Mouse (Mus musculus) cerebellum, postnatal 36 days (tissue): ENCODE measurements around the gene Fam160b1.

ENCODE experiments used
- DNase-seq, 2 experiments: peaks; one replicate each; pipeline ENCODE4 v3.0.0; 2021 to 2022; ENCODE audit warnings: mixed read lengths in 2 of 2

The Fam160b1 gene

DNA sequence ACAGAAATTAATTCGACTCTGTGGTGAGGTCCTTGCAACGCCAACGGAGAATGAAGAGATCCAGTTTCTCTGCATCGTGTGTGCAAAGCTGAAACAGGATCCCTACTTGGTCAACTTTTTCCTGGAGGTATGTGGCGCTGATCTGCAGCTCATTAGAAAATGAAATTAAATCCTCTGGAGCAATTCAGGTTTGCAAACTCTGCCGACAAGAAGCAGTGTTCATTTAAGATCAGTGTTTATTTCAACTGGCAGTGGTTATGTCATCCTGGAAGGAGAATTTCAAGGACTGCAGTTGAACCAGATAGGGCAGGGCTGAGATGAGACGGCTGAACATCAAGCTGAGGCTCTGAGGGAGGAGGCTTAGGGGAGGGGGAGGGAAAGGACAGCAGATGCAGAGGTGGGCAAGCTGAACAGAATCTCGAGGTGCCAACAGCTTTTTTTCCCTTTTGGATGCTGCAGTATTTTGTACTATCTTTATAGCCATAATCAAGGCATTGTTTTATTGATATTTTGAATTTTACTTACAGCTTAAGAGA lies 12.9 kb downstream of the Fam160b1 start:
- DNase-seq, result no peak

DNA sequence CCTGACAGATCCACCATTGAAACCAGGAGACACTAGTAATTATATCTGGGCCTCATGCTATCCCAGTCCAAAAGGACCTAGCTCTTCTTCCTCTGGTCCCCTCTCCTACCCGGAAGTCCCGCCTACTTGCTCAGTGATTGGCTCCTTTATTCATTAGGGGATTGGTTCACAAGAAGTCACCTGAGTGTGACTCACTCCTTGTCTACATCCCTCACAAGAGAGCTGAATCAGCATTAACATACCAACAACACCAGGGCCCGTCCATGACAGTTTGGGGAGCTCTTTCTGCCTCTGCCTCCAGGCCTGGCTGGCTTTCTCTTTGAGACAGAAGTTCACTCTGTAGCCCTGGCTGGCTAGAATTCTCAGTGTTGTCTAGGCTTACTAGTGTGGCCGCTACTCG lies 14.7 kb downstream of the Fam160b1 start:
- no peak for DNase-seq

DNA sequence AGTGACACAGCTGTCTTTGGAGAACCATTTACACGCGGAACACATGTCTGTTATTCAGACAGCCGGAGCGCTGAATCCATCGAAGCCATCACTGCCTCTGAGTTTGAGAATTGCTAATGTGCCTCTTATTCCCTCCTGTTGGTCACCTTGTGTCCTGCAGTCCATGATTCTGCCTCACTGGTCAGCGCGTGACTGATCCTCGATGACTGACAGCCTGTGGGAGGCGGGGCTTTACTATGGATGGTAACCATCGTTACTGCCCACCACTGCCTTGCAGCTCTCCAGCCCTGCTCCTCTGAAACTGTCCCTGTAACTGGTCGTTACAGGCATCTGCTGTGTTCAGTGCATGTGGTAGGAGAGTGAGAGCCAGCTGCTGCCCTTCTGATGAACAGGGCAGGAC lies 15.3 kb downstream of the Fam160b1 start:
- no peak for DNase-seq

DNA sequence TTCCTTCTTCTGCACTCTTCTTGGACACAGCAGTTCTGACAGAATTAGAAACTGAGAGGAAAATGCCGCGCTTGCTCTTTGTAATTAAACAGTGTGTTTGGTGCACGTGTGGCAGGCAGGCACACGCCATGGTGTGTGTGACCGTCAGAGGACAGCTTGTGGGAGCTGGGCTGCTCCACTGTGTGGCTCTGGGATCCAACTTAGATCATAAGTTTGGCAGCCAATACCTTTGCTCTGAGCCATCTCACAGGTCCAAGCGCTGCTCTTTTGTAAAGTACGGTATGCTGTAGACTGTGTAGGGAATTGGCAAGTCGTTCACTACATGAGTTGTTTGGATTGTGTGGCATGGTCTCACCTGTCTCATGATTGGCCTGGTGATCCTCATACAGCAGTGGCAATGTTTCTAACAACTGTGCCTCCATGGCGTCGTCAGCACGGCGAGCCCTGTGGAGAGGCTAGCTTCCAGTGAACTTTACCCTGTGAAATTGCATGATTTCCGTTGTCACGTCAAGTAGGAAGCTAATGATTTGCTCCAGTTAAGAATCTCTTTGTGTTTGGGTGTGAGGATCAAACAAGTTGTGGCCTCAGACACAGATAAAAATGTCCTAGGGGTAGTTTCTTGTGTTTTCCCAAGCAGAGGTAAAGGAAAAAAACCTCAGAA lies 16.7 kb downstream of the Fam160b1 start:
- no peak for DNase-seq

GRCm38 (mm10) chr19:57386176-57386693 lies 25.8 kb downstream of the Fam160b1 start:
- no peak for DNase-seq

DNA sequence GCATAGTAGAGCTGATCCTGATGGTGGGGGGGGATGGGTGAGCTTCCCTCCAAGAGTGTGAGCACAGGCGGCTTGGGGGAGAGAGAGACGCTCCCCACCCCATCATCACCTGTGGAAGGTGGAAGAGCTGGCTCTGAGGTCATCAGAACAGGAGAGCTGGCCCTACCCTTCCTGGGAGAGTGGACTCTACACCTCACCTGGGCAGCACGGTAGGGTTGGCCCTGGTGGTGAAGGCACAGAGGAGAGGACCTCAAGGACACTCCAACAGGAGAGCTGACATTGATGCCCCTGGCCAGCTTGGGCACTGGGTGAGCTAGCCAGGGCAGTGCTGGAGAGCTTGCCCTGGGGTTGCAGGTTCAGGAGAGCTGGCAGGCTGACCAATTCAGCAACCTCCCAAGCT lies 31.1 kb downstream of the Fam160b1 start:
- DNase-seq, result no peak

DNA sequence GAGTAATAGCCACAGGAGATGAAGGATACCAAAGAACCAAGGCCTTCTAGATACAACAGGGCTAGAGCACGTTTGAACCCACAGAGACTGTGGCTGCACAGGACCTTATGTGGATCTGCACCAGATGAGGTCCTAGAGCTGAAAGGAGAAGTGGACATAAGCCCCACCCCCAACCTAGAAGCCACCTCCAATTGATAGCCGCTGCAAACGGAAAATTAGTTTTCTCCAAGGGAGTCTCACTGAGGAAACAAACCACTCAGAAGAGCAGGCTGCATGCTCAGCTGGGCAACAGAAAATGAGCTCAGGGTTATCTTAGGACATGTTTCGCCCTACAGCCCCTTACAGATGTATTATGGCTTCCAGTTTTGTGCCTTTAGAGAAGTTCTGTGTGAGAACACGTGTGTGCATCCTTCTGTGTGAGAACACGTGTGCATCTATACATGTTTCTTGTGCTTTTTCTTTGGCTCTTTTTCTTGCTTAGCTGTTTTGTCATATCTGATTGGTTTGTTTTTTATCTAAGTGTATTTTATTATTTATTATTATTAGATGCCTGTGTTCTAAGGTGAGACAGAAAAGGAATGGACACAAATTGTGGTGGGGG lies 33.0 kb downstream of the Fam160b1 start:
- DNase-seq, result no peak

DNA sequence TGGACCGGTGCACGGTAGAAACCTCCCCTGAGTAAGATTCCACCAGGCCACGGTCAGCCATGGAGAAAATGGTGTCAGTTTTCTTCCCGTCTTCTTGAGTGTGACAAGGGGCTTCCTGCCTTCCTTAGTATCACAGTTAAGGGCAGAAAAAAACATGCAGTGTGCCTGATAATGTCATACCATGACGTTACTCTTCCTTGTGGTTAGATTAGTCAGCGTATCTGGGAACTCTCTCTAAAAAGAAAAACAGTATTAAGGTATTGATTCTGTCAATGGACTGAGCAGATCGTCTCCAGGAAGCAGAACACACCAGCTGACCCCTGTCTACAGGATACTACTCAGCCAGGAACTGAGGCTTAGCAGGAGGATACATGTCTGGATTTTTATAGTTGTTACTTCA lies 36.1 kb downstream of the Fam160b1 start:
- no peak for DNase-seq

DNA sequence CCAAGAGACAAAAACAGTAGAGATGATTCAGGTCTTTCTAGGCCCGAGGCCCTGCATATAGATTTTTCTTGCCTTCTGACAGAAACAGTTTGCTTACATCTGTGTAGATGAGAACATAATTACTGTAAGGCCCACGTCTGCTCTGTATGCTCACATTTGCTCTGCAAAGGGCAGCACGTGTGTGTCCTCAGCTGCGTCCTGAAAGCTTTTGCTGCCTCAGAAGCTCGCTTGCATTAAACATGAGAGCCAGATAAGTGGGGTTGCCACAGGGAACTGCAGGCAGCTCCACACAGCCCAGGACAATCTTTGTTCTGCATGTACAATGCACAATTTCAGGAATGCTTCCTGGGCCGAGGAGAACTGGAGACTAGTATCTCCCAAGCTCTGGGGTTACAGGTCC lies 41.9 kb downstream of the Fam160b1 start:
- no peak for DNase-seq

GRCm38 (mm10) chr19:57403700-57404501 lies 43.4 kb downstream of the Fam160b1 start:
- peak; percentile 78 to 80 for DNase-seq

DNA sequence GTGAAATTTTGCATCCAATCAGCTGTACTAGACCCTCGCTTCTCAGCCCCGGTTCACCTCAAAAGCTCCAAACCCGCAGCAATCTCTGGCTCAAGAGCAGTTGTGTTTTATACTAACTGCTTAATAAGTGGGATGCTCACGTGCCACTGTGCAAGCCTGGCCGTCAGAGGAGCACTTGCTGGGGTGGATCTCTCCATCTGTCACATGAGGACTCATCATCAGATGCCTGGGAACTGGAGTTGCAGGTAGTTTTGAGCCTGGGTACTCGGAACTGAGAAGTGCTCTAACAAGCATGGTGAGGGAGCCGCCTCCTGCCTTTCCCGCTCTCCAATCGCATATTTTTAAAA lies 44.0 kb downstream of the Fam160b1 start:
- DNase-seq, result no peak

GRCm38 (mm10) chr19:57407947-57408346 lies 47.5 kb downstream of the Fam160b1 start:
- DNase-seq, result no peak

DNA sequence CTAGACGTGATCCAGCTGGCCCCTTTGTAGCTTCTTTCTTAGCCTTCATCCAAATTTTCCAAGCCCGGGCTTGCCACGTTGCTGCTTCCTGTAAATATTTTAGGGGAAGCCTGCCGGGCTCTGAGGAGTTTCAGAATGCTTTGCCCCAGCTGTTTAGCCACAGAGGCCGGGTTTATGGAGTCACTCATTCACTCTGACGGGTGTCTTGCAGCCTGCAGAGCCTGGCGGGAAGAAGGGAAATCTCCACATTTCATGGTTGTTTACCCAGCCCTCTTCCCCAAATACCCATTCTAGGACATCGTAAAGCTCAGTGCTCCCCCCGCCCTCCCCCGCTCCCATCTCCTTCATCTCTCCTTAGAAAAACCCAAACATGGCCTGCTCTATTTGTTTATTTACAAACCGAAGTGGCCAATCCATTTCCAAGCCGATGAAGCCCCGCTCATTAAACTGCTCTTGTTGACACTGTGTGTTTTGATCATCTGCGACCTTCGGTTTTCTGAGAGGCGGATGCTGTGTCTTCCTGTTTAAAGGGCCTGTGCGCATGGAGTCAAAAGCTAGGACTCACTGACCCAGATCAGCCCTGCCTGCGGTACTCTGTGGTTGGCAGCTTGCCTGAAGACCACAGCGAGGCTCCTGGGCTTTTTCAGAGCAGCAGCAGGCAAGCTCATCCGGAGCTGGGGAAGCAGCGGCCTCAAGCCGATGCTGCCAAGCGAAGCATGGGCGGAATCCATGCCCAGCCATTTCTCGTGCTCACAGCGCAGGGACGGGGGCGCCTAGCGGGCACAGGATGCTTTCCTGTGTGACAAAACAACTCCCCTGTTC lies 51.1 kb downstream of the Fam160b1 start:
- DNase-seq, result peak; percentile 74 to 76

DNA sequence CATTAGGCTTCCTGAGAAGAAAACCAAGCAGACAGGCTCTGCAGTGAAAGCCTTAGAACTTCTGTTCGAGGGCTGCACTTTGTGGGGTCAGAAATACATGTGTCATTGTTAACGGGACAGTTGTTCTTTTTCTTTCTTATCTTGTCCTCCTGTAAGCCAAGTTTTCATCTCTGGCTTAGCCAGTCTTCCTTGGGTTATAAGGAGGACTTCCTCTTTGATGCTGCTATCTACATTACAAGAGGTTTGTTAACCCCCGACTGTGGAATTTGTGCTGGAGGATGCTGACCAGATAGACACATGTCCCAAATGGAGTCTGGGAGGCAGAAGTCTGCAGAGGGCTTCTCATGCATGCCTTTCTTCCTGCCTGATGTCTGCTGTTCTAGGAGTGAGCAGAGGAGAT lies 52.7 kb downstream of the Fam160b1 start:
- DNase-seq, result no peak

DNA sequence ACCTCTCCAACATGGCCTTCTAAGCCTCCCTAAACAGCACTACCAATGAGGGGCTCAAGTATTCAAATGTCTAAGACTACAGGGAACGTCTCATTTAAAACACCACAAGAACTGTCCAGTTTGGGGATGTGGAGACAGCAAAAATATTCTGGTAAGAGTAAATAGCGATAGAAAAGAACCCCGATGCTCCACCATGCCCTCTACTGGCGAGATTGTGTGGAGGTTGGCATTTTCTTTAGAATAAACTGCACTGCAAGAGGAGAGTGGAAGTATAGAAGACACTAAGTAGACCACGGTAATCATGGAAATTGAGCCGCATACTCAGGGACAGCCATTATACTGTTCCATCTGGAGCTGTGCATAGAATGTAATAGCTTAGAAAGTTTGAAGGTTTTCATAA lies 53.4 kb downstream of the Fam160b1 start:
- DNase-seq, result no peak

DNA sequence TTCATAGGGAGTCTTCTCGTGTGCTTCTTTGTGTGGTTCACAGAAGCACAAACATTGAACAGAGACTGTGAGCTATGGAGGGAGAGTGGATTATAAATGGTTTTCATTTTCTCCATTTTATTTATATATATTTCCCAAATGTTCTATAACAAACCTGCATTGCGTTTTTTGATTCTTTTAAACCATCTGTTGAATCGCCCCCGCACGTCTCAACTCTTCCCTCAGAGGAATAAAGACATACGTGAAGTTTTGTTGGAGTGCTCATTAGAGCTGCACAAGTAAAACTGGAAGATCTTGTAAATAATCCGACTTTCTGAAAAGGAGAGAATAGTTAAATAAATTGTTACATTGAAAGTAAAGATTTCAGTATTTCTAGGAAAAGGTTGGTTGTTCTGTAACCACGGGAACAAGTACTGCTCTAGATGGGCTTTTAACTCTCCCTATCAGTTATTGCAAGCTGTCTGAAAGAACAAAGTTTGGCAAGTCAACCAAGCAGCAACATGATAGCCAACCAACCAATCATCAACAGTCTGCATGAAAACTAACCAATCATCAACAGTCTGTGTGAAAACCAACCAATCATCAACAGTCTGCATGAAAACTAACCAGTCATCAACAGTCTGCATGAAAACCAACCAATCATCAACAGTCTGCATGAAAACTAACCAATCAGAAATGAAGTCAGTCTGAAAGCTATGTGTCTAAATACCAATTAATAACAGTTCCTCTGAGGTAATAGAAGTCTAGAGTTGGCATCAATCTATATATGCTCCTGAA lies 54.7 kb downstream of the Fam160b1 start:
- no peak for DNase-seq

GRCm38 (mm10) chr19:57417800-57418580 lies 57.5 kb downstream of the Fam160b1 start:
- DNase-seq, result no peak

- no peak for DNase-seq
These were observed 62.9 kb downstream of the Fam160b1 start for GRCm38 (mm10) chr19:57423402-57423801.

DNA sequence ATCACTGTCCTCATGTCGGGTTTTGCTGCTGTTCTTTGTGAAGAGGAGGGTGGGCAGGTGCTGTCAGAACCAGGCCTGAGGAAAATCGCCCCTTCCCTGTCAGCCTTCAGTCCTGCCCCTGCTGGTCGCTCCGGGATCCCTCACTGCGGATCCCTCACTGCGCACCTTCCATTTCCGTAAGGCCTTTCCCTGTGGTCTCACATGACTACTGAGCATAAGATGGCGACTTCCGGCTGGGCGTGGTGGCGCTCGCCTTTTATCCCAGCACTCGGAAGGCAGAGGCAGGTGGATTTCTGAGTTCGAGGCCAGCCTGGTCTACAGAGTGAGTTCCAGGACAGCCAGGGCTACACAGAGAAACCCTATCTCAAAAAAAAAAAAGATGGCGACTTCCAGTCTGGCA lies 64.8 kb downstream of the Fam160b1 start:
- DNase-seq, result no peak

GRCm38 (mm10) chr19:57426841-57427240 lies 66.4 kb downstream of the Fam160b1 start:
- DNase-seq, result no peak
